Mouse (Mus musculus): ENCODE measurements around the gene Nrip2.

Nrip2 gene

DNA sequence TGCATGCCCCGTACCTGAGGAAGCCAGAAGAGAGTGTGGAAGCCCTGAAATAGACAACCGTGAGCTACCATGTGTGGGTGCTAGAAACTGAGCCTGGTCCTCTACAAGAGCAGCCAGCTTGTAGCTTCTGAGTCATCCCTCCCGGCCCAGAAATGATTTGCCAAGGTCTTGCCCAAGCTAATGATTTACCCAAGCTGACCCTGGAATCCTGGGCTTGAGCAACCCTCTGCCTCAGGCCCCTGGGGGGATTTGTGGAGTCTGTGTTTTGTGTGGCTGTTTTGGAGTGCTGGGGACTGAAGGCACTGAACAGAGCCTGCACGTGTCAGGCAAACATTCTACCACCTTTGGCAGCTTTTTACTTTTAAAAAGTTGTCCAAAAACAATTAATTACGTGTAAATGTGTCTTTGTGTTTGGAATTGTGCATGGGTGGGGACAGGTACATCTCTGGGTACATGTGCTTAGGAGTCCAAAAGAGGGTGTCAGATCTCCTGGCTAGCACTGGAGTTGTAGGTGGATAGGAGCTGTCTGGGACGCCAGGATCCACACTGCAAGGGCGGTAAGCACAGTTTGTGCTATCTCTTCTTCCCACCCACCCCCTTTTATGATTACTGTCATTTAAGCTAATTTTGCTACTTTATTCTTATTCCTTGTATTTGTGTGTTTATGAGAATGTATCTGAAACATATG is 1.4 kb upstream of the Nrip2 start:
- DNase-seq (ENCODE audit: low read depth) = peak; percentile 42

- DNase-seq (ENCODE audit: low read depth) = no peak
Observed at GRCm38 (mm10) chr6:128399421-128400185, 507 bp downstream of the Nrip2 start.

DNA sequence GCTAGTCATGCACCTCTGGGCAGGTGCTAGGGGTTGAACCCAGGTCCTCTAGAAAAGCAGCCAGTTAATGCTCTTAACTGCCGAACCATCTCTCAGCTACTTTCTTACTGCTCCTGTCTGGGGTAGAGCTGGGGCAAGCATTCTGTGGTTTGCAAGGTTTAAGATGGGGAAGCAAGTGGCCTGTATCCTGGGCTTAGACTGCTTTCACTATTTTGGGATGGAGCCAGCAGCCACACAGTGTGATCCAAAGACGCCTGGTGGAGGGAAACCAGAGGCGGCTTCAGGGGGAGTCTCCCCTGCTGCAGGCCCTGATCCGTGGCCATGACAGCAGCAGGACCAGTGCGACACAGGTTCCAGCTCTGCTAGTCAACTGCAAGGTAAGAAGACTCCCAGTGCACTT is 5.6 kb downstream of the Nrip2 start:
- peak; percentile 77 for DNase-seq (ENCODE audit: low read depth)

DNA sequence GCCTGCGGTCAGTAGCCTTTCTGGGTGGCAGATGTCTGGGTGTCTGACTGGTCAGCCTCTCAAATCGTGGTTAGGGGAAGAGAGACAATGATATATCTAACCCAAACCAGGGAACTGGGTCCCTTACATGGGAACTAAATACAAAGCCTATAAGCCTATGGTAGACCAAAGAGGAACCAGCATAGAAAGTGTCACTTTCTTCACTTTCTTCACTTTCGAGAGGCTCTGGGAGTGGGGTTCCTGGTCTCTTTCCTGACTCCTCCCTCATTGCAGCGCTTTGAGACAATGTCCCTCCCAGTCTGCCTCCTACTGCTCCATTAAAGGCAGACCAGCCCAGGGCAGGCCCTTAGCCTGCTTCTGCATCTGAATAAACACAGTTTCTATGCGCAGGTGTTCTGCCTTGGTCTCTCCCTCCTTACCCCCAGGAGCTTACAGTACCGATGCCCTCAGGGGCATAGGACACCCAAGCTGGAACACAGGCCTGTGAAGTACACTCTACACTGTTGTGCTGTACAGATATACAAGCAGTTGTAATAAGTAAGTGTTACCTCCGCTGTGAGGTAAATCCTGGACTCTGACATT is 9.5 kb downstream of the Nrip2 start:
- no peak for DNase-seq (ENCODE audit: low read depth)

GRCm38 (mm10) chr6:128410305-128410704 is 11.2 kb downstream of the Nrip2 start:
- DNase-seq (ENCODE audit: low read depth) = no peak

DNA sequence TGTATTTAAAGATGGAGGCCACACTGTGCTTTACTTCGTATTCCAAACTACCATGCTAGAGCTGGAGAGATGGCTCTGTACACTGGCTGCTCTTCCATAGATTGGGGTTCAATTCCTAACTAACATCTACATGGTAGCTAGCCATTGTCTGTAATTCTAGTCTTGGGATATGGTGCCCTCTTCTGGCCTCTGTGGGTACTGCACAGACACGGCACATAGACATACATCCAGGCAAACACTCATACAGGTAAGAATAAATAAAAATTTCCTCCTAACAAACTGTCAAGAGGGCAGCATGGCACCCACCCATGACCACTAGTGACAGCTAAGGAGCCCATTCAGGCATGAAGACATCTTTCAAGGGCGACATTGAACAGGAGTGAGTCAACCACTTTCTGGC is 12.0 kb downstream of the Nrip2 start:
- DNase-seq (ENCODE audit: low read depth) = peak; percentile 70

- no peak for DNase-seq (ENCODE audit: low read depth)
Observed at GRCm38 (mm10) chr6:128416169-128416568, 17.1 kb downstream of the Nrip2 start.

- no peak for DNase-seq (ENCODE audit: low read depth)
Observed at GRCm38 (mm10) chr6:128418076-128418475, 19.0 kb downstream of the Nrip2 start.

GRCm38 (mm10) chr6:128421036-128421435 is 21.9 kb downstream of the Nrip2 start:
- DNase-seq (ENCODE audit: low read depth) = peak; percentile 64

DNA sequence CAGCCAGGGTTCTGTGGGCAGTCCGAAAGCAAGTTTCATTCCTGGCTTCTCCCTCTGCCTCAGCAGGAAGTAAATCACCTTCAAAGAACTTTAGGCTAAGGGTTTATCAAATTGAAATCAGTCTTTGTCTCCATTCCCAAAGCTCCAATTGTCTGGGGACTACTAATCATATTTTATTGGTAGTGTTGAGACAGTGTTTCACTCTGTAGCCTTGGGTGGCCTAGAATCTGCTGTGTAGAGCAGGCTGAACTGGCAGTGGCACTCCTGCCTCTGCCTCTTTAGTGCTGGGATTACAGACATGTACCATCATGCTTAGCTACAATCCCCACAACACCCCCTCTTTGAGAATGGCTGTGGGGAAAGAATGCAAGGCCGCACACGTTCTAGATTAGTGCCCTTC is 22.4 kb downstream of the Nrip2 start:
- no peak for DNase-seq (ENCODE audit: low read depth)

DNA sequence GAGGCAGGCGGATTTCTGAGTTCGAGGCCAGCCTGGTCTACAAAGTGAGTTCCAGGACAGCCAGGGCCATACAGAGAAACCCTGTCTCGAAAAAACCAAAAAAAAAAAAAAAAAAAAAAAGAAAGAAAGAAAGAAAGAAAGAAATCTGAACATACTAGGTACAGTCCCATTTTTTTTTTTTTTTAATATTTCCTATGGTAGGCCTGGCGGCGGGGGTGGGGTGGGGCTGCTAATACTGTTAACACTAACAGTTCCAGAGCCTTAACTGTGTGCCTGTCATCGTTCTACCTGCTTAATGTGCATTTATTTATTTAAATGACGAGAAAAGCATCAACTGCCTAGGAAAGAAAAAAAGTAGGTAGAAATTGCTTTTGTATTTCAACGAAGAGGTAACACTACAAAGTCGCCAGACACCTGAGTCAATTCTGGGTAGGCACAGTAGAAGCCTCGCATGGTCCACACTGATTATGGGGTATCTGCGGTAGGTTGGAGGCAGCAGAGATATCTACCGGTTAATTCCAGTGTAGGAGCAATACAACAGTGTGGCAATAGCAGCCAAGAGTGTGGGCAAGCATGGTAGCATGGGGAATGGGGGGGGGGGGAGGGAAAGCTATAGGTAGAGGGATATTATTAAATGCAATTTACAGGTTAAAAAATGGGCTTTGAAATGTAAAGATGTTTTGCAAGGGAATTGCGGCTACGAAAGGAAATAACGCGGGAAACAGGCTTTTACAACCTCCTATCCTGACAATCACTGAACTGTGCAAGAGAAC is 24.6 kb downstream of the Nrip2 start:
- DNase-seq (ENCODE audit: low read depth) = peak; percentile 68

DNA sequence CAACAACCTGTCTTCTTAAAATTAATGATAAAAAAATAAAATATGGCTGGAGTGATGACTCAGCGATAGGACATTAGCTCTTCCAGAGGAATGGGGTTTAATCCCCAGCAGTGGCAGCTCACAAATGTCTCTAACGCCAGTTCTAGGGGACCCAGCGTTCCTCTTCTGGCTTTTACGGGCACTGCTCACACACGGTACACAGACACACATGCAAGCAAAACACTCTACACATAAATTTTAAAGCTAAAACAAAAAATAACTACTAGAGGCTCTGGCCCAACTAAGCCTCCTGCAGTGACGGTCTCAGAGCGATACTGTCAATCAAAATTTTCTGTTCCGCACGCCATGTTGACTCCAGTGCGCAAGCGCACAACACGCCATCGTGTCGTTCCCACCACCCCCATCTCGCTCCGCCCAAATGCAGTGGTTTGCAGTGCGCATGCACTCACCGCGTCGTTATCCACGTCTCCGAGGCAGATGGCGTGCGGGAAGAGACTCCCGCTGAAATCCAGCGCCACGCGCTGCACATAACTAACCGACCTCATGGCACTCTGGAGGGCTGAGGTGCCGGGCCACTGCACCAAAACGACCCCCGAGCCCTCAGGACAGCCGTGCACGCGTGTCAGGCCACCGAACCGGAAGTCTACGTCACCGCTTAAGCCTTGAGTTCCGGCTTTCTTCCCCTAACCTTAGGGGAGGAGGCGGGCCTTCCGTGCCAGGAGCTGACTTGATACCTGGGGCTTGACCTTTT is 25.3 kb downstream of the Nrip2 start, which contains the start of gene Itfg2:
Itfg2 (minus strand) TSS at position 663 of the 751 bp plus-strand sequence.
- peak; percentile 98 for DNase-seq (ENCODE audit: low read depth)

- no peak for DNase-seq (ENCODE audit: low read depth)
Observed at GRCm38 (mm10) chr6:128425046-128425445, 25.9 kb downstream of the Nrip2 start.

DNA sequence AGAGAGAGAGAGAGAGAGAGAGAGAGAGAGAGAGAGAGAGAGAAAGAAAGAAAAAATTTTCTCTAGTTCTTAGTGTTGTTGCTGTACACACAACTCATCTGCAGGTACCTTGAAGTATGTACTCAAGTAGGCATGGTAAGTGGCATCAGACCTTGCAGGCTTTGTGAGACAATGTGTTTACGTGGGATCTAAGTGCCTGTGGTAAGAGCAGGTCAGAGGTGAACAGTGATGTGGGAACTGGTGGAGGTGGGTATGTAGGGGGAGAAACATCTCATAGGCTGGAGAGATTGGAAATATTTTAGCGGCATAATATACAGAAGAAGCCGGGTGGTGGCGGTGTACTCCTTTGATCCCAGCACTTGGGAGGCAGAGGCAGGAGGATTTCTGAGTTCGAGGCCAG is 28.5 kb downstream of the Nrip2 start:
- no peak for DNase-seq (ENCODE audit: low read depth)

- DNase-seq (ENCODE audit: low read depth) = no peak
Observed at GRCm38 (mm10) chr6:128429300-128429699, 30.2 kb downstream of the Nrip2 start.

DNA sequence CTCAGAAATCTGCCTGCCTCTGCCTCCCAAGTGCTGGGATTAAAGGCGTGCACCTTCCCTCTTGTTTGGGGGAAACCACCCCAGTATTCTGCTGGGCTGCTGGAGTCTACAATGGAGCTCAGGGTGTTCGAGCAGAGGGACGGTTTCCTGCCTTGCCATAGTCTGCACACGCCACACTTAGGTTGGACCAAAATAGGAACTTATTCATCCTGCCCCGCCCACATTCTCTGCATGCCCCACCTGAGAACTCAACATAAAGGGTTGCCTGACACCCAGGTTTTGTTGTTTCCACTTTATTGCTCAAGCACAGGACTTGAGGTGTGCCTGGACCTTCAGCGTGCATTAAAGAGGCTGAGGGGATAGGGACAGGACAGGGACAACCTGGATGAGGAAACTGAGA is 30.7 kb downstream of the Nrip2 start:
- no peak for DNase-seq (ENCODE audit: low read depth)

- DNase-seq (ENCODE audit: low read depth) = no peak
Observed at GRCm38 (mm10) chr6:128432356-128432915, 33.3 kb downstream of the Nrip2 start.

DNA sequence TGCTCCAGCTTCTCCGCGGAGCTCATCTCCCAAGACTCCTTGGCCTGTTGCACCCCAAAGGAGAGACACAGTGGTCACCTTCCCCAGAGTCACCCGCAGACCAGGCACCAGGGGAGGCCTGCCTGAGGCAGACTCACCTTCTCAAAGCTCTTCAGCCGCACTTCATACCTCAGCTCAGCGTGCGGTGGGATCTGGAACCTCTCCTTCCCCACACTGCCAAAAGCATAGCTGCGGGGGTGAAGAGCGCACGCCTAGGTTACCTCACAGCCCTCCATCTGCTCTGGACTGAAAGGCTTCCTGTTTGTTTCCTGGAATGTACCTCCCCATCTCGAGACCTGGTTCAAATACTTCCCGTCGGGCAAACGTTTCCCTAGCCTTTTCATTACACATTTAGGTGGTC is 34.5 kb downstream of the Nrip2 start:
- no peak for DNase-seq (ENCODE audit: low read depth)

DNA sequence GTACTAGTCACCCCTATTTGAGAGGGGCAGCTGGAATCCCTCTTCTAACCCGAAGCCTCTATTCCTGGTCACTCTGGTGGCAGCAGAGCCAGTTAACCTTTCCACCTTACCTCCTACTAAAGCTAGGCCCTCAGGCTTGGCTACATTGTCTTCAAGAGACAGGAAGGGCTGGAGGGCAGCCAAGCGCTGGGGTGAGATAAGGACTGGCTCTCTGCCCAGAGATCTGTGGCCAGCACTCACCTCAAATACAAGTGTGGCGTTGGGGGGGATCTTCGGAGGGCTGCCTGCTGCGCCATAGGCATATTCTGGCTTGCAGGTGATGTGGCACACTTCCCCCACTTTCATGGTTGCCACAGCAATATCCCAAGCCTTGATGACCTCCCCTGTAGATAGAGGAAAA is 36.4 kb downstream of the Nrip2 start:
- DNase-seq (ENCODE audit: low read depth) = peak; percentile 96

DNA sequence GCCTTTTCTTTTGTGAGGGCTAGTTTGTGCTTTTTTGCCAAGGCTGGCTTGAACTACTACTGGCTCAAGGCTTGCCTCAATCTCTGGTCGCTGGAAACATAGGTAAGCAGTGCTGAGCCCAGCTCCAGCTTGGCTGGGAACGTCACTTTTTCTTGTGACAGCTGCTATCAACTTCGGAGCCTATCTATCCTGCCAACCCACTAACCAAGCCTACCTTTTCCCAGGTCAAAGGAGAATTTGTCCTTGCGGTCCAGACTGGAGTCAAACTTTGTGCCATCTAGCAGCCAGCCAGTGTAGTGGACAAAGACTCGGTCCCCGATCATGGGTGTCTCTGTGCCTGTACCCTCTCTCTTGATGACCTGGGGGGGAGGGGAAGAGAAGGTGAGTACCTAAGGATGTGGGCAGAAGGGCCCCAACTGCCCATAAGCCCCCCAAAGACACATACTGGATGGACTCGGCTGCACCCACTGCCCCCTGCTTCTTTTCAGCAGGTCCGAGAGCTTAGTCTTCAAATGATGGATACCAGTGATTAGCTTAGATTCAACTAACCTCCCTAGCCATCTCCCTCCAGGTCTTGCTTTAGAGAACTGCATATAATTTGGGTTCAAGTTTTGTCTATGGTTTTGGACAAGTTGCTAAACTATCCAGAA is 37.4 kb downstream of the Nrip2 start:
- no peak for DNase-seq (ENCODE audit: low read depth)

DNA sequence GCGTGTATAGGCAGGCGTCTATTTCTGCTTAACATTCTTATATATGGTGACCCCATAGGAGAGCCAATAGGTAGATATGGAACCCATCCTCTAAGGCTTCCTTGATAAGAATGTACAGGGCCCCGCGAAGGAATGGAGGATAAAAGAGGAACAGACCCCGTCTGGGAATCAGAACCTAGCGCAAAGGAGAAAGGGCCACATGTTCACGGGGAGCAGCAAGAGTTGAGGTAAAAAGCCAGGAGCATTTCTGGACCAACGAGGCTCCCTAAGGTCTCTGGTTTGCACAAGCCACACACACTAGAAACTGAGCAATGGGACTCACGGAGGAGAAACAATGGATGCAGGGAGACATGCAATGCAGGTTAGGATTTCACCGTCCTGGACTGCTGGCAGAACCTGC is 38.2 kb downstream of the Nrip2 start:
- peak; percentile 46 for DNase-seq (ENCODE audit: low read depth)
